In genomic region chr3:97974197-97974770, GRCm38 (mm10) we compare ENCODE assay signal across 20 mouse cellular contexts. TPM values are rescaled to one million over a fixed set of nuclear protein-coding genes. Genes with fewer than 3 reads are reported as not detected.
DNase-seq lines count a peak whose midpoint lies in the region; ATAC-seq and TF ChIP-seq lines count a peak whose summit lies in the region.
"Had no signal": no experiment of that assay in that cellular context is flagged by ENCODE, and none has a peak within 500 bp of the region (broad histone marks: within the 10 kb centered on the region; RNA-seq: fewer than 3 reads in every experiment).

No protein-coding gene starts in this region.

- H3K4me3 ChIP-seq in lung, embryonic 14.5 days (ENCODE audit: low read depth, low read length), result no peak overlapping the region
- H3K4me3 ChIP-seq in lung, embryonic 16.5 days (ENCODE audit: low read length), result no peak overlapping the region
- H3K4me3 ChIP-seq: embryonic facial prominence, embryonic 13.5 days; embryonic facial prominence, embryonic 15.5 days; erythroblast, embryonic 14.5 days; forebrain, embryonic 10.5 days had no signal

- H3K9me3 ChIP-seq in lung, embryonic 14.5 days (ENCODE audit: low read depth, low read length), result no peaks in the 10 kb centered on the region
- H3K9me3 ChIP-seq in lung, embryonic 16.5 days (ENCODE audit: control insufficient read depth, low read length), result no peaks in the 10 kb centered on the region
- H3K9me3 ChIP-seq: embryonic facial prominence, embryonic 13.5 days; embryonic facial prominence, embryonic 15.5 days; forebrain, embryonic 10.5 days had no signal

- peaks cover 37% of the 10 kb centered on the region for H3K4me1 ChIP-seq in lung, embryonic 14.5 days (ENCODE audit: insufficient read depth)
- peaks cover 39% of the 10 kb centered on the region for H3K4me1 ChIP-seq in lung, embryonic 16.5 days (replicated peaks; ENCODE audit: control insufficient read depth, insufficient read depth, low read length)

- no peaks in the 10 kb centered on the region for H3K36me3 ChIP-seq in lung, embryonic 14.5 days (ENCODE audit: insufficient read depth)
- H3K36me3 ChIP-seq in lung, embryonic 16.5 days (ENCODE audit: control insufficient read depth, insufficient read depth, low read length), result no peaks in the 10 kb centered on the region
- H3K36me3 ChIP-seq: embryonic facial prominence, embryonic 13.5 days; embryonic facial prominence, embryonic 15.5 days; forebrain, embryonic 10.5 days had no signal

- DNase-seq in lung, embryonic 14.5 days, result peak; percentile 87
- DNase-seq in lung, postnatal 25 days (ENCODE audit: low spot score), result no peak
- no peak for DNase-seq in lung, postnatal 10 days
- DNase-seq: adrenal gland, adult 2 months; adrenal gland, postnatal 10 days; adrenal gland, postnatal 25 days; cerebellum, adult 11 months; cerebellum, adult 18-20 months; cerebellum, adult 8-10 months; cerebellum, adult 9-11 months; cerebellum, postnatal 14 days; cerebellum, postnatal 36 days; embryo, embryonic 11 days had no signal

- 28% methylated on average over 6 of the region's 6 CpGs for WGBS in lung, embryonic 14.5 days
- WGBS in lung, embryonic 16.5 days, result 38% methylated on average over 6 of the region's 6 CpGs

- no peaks in the 10 kb centered on the region for H3K27me3 ChIP-seq in lung, embryonic 14.5 days (ENCODE audit: insufficient read depth, low read length)
- H3K27me3 ChIP-seq in lung, embryonic 16.5 days (ENCODE audit: control insufficient read depth, insufficient read depth, low read depth, low read length), result no peaks in the 10 kb centered on the region
- H3K27me3 ChIP-seq: embryonic facial prominence, embryonic 13.5 days; embryonic facial prominence, embryonic 15.5 days had no signal

- no peak overlapping the region for H3K9ac ChIP-seq in lung, embryonic 14.5 days
- H3K9ac ChIP-seq in lung, embryonic 16.5 days (ENCODE audit: low read length), result no peak overlapping the region
- H3K9ac ChIP-seq: embryonic facial prominence, embryonic 13.5 days; embryonic facial prominence, embryonic 15.5 days had no signal

- no peak for TF ChIP-seq CTCF in lung, embryonic 14.5 days (IDR thresholded peaks at IDR 0.05; ENCODE audit: low read depth)

- peak overlapping the region; percentile 22 for H3K27ac ChIP-seq in lung, embryonic 14.5 days (ENCODE audit: low read depth)
- peak overlapping the region; percentile 70 for H3K27ac ChIP-seq in lung, embryonic 16.5 days (ENCODE audit: low read length)
- H3K27ac ChIP-seq: embryonic facial prominence, embryonic 13.5 days; embryonic facial prominence, embryonic 15.5 days; forebrain, embryonic 10.5 days had no signal

- no peak overlapping the region for H3K4me2 ChIP-seq in lung, embryonic 14.5 days
- no peak overlapping the region for H3K4me2 ChIP-seq in lung, embryonic 16.5 days (ENCODE audit: low read depth, low read length)
- H3K4me2 ChIP-seq: embryonic facial prominence, embryonic 13.5 days; embryonic facial prominence, embryonic 15.5 days had no signal

- peak; percentile 81 for ATAC-seq in lung, embryonic 14.5 days (ENCODE audit: insufficient read depth)
- peak; percentile 87 for ATAC-seq in lung, embryonic 16.5 days (ENCODE audit: low read depth)
- ATAC-seq: forebrain, embryonic 14.5 days; forebrain, embryonic 16.5 days had no signal

RNA-seq across cellular contexts. Expression of gene Notch2, which starts 39.0 kb away (rescaled TPM):
- polyA plus RNA-seq in lung, embryonic 14.5 days (2014; fragmentation: Nextera tagmentation; extraction: Ambion mirVana), result 43.8 and 45.1 TPM in 2 replicates
- polyA plus RNA-seq in lung, embryonic 16.5 days (2015; fragmentation: Nextera tagmentation; extraction: Ambion mirVana), result 34.1 and 35.7 TPM in 2 replicates
